Mouse (Mus musculus): ENCODE measurements around the gene Slc5a4a. TPM values are rescaled to one million over a fixed set of nuclear protein-coding genes. Genes with fewer than 3 reads are reported as not detected.

Slc5a4a gene
- total RNA-seq (2023), result not detected in 2 replicates

GRCm38 (mm10) chr10:76147278-76147677, at the start of gene Slc5a4a:
Gene Slc5a4a, plus strand, starts transcription at chr10:76147451.

GRCm38 (mm10) chr10:76110861-76111260, 36.4 kb upstream of the Slc5a4a start, which contains the start of gene Slc5a4b:
Gene Slc5a4b, minus strand, starts transcription at chr10:76110961.

GRCm38 (mm10) chr10:76237341-76238225, 90.3 kb downstream of the Slc5a4a start, which contains the start of gene Prmt2:
Gene Prmt2, minus strand, starts transcription at chr10:76237865.

Other genes starting within 250 kb of the Slc5a4a start
- 28.9 and 30.1 TPM in 2 replicates for gene Smarcb1, start 225.8 kb upstream of the Slc5a4a start, total RNA-seq (2023)
- gene Chchd10, start 214.3 kb upstream of the Slc5a4a start, total RNA-seq (2023), result 2.7 and 6.3 TPM in 2 replicates
- not detected in 2 replicates for gene Mmp11, start 211.0 kb upstream of the Slc5a4a start, total RNA-seq (2023)
- not detected in 2 replicates for gene Gm867, start 206.8 kb upstream of the Slc5a4a start, total RNA-seq (2023)
- gene Vpreb3, start 204.4 kb upstream of the Slc5a4a start, total RNA-seq (2023), result 1.9 and 9.3 TPM in 2 replicates
- not detected in 2 replicates for gene Gm5134, start 192.9 kb upstream of the Slc5a4a start, total RNA-seq (2023)
- 3.1 and 4.4 TPM in 2 replicates for gene Zfp280b, start 114.8 kb upstream of the Slc5a4a start, total RNA-seq (2023)
- not detected in 2 replicates for gene Slc5a4b, start 36.5 kb upstream of the Slc5a4a start, total RNA-seq (2023)
- 0.68 and 1.0 TPM in 2 replicates for gene Prmt2, start 90.4 kb downstream of the Slc5a4a start, total RNA-seq (2023)
- not detected in 2 replicates for gene S100b, start 106.4 kb downstream of the Slc5a4a start, total RNA-seq (2023)
- gene Dip2a, start 197.8 kb downstream of the Slc5a4a start, total RNA-seq (2023), result 4.2 and 7.2 TPM in 2 replicates